Mouse (Mus musculus) mouse trophoblast stem cell (cell line): Measurements from ENCODE around the gene Plod3.

Experiments used
- in situ Hi-C, 2 experiments: fragments of 300-500 bp; cut with MseI, MboI; formaldehyde crosslinking; loops; 2 replicates in 1 of 2; 3 replicates in 1 of 2; pipeline ENCODE4 v1.15.1; 2025

Plod3 gene

DNA sequence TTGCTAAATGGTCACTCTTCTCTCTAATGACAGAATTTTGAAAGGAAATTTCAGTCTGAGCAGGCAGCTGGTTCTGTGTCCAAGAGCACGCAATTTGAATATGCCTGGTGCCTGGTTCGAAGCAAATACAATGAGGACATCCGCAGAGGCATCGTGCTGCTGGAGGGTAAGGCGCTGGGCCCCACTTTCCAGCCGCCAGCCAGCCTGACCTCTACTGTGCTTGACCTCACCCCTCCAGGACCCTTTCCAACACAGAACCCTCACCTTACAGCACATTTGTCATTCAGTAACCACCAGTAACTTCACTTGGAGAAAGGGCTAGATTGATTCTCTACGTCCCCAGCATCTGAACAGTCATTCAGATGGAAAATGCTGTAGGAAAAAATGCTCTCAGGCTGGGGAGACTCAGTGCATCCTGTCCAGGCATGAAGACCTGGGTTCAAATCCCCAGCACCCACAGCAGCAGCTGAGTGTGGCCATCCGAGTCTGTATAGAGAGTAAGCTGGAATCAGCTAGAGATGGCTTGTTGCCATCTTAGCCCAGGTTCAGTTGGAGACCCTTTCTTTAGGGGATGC is 23.8 kb upstream of the Plod3 start:
- in situ Hi-C loops: no loop called here

DNA sequence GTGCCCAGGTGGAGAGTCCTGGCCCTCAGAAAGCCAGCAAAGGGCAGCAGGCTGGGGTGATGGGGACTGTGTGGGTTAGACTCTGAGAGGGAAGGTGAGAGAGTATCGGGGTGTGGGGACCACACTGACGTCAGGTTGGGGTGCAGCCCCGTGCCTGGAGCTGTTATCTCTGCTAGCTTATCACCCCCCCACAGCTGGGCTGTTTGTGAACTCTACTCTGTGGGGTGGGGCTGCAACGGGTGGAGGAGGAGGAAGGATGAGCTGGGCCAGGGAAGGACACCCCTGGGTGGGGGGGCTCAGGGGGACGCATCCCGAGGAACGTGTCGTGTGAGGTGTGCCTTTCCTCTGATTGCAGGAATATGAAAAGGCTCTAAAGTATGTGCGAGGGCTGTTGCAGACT is 21.6 kb upstream of the Plod3 start:
- in situ Hi-C loops: no loop called here

DNA sequence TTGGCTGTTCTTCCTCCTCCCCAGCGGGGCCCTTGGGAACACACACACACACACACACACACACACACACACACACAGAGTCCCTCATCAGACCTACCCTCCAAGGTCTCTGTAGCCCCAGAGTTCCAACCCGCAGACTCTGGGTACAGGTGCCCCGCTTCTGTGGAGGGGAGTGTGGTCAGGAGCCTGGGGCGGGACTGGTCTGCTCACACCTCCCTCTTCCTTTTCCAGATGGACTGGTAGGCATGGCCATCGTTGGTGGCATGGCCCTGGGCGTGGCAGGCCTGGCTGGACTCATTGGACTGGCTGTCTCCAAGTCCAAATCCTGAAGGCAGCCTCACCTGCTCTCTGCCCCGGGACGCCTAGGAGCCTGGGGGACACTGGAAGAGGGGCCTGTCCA is 21.1 kb upstream of the Plod3 start:
- in situ Hi-C loops: no loop called here

DNA sequence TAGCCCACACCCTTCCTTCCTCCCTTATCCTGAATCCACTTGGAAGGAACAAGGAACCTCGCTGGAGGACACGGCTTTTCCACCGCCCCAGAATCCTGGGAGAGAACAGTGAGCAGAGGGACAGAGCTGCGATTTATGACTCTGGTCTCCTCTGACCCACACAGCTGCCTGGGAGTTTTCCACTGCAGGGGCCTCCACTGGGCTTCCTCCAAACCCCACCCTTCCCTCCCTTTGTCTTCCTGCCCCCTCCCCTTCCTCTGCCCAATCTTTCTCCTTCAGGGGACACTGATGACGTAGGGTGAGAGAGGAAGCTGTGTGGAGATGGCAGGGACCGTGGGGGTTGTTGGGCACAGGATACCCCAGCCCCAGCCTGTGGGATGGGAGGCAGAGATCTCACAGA is 20.5 kb upstream of the Plod3 start, which contains the start of gene Cldn15:
Cldn15 (plus strand) TSS at position 286 of the 400 bp plus-strand sequence.
- in situ Hi-C loops: no loop called here

DNA sequence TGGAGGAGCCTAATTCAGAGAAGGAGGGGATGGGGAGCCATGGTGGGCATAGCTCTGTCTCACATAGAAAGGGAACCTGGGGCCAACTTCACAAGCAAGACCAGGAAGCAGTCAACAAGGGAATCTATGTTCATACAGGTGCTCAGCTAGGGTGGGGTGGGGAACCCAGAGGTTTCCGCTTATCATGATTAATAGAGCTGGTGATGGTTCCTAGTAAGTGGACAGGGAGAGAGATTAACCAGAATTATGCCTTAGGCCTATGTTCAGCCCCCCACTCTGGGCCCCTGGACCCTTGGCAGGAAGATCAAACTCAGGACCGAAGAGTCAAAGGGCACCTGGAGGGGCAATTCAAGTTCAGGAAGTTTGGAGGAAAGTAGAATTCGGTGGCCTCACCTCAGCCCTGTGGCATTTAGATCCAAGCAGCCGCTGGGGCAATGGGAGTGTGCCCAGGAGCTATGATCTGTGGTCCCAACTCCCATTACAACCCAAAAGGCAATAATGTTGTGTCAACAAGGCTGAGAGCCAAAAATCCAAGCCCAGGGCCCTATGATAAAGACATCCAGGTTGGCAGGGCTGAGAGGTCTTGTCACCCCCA is 19.9 kb upstream of the Plod3 start:
- in situ Hi-C loops: no loop called here

DNA sequence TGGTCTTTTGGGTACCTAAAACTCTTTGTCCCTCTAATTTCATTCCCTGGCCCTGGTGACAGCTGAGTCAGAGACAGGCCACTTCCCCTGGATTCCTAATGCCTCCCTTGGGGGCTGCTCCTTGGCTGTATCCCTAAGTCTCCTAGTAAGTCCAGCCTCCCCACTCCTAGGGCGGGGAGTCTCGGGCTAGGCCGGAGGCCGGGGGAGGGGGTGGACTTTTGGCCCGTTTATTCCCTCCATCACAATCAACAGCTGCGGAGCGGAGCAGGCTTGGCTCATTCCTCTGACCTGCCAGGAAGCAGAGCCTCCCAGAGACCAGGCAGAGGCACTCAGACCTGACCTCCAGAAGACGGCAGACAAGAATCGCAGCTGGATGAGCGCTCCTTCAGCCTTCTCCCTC is 19.2 kb upstream of the Plod3 start:
- in situ Hi-C loops: no loop called here

DNA sequence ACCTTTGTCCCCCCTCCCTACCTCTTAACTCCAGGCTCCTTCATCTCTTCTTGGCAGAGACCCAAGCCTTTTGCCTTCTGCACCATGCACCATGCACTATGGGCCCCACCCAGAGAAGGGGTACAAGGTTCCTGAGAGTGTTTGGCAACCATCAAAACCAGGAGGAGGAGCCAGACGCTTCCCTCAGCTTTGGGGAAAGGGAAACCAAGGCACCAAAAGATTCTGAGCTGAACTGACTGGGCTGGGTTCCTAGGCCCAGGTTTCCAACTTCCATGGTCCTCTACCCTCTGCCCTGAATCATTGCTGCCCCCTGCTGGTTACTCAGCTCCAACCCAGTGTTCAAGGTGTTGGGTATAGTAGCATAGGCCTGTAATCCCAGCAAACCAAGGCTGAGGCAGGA is 16.1 kb upstream of the Plod3 start:
- in situ Hi-C loops: loop anchor here (5.0 kb wide), 1 partner anchor 33 kb away; no protein-coding TSS in a partner anchor

DNA sequence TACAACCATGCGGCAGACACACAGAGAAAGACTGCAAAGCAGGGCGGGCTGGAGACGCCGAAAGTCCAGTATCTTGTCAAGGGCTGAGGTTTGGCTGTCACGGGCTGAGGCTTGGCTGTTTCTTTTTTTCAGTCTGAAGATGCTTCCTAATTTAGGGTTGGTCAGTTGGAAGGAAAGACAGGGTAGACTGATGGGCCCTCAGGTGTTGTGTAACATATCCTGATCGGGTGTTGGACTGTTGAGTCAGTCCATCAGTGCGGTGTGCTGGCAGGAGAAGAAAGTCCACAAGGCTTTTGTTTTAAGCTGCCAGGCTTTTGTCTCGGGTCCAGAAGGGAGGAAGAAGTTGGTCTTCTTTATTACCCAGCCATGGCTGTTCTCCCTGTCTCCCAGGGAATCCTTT is 13.1 kb upstream of the Plod3 start:
- in situ Hi-C loops: loop anchor here (5.0 kb wide), 1 partner anchor 36 kb away; no protein-coding TSS in a partner anchor

DNA sequence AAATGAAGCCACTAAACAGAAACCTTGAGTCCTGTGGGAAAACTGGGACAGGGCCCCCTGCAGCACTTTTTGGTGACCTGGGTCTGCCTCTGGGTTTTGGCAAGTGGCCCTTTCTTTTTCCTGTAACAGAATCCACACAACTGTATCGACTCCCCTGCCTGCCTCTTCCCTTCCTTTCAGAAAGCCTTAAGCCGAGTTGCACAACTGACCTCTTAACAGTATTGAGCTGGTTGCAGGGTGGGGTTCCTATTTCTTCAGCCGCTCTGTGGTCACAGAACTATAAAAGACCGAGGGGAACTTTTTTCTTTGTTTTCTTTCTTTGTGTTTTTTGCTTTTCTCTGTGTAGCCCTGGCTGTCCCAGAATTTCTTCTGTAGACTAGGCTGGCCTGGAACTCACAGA is 9.1 kb upstream of the Plod3 start:
- in situ Hi-C loops: no loop called here

DNA sequence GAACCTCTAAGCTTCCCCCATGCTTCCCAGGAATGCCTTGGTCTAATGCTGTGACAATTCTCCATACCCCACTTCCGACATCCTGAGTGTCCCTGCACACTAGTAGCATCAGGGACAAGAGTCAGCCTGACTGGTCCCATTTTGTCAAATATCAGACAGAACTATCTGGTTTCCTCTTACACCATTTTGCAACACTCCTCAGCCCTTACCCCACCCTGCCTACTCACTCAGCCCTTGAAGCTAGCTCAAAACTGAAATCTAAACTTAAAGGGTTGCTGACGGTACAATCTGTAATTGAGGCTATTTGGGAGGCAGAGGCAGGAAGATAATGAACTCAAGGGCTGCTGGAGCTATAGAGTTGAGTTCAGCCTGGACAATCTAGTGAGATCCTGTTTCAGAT is 7.1 kb upstream of the Plod3 start:
- in situ Hi-C loops: no loop called here

DNA sequence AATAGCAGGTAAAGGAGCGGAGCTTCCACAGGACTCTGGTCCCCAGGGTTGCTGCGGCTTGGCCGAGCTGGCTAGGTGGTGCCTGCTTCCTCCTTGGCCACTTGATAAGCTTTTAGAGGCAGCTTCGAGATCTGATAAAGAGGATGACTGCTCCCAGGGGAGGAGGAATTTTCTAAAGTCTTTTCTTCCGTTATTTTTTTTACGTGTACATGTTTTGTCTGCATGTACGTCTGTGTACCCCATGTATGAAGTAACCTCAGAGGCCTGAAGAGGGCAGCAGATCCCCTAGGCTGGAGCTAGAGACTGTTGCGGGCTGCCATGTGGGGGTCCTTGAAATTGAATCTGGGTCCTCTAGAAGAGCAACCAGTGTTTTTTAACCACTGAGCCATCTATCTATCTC is 5.8 kb upstream of the Plod3 start:
- in situ Hi-C loops: no loop called here

DNA sequence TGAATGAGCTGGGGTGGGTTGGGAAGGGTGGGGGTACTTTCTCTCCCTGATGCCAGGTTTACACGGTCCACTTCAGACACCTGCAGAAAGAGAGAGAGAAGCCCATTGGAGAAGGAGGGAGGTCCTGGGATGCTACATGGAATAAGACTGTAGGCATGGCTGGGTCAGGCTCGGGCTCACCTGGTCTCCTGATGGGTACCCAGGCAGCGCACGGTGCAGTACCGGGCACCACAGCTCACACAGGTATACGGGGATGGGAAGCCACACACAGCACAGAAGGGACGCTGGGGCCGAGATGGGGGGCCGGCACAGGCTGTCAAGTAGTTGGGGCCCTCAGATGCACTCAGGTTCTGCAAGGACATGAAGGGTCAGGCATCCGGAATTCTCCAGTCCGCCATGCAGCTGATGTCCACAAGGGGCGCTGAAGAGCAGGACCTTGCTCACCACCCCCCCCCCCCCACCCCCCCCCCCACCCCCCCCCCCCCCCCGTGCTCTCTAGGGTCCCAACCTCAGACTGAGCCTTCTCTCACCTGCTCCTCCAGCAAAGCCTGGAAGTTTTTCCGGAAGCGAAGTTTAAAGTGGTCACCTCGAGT is 4.4 kb upstream of the Plod3 start:
- in situ Hi-C loops: no loop called here

DNA sequence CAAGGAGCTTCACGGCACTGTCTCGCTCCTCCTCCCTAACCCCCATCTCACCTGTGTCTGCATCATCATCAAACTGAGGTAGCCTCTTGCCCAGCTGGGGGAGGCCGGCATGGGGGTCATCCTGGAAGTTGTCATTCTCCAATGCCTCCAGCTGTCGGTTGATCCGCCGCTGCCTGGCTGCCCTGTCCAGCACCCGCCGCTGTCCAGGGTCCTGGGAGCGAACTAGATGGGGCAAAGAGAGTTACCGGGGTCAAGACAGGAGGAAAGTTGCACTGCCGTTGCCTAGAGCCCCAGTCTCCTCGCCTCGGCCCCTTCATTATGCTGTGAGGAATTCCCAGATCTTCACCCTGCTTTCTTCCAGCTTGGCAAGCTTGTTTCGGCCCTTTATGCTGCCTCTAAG is 2.0 kb upstream of the Plod3 start:
- in situ Hi-C loops: no loop called here

DNA sequence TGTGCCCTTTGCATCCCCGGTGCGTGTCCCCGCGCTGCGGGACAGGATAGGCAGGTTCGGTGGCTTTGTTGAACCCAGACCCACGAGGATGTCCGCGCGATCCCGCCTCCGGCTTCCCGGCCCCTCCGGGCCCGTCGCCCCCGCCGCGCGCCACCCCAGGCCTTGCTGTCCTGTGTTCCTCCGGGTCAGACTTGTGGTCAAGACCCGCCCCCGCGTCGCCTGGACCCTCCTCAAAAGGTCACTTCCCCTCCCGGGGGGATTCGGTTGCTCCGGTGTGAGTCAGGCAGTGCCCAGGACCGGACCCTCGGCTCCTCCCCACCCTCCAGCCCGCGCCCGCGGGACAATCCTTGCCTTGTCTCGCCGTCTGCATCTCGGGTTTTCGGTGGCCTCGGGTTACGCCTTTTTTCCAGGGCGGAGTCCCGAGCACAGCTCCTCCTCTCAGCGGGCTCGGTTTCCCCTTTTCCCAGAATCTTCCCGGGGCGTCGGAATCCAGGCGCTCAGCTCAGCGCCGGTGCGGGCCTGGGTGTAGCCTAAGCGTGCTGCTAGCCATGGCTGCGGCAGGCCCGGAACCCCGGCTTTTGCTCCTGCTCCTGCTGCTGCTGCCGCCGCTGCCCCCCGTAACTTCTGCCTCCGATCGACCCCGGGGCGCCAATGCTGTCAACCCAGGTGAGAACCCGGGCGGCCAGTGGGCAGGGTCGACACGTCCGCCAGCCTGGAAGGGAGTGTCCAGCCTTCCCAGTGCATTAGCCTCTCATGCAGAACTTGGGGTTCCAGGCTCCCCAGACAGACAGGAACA is 517 bp downstream of the Plod3 start:
- in situ Hi-C loops: no loop called here

DNA sequence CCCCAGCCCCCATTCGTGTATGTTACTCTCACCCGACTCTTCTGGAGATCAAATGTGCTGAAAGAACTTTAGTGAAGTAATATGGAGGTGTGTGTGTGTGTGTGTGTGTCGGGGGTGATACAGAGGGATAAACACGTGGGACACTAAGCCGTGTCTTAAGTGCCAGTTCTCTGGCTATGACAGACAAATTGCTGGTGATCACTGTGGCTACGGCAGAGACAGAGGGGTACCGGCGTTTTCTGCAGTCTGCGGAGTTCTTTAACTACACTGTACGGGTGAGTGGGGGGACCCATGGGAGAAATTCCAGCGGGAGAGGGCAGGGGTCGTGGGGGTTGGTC is 1.1 kb downstream of the Plod3 start, which contains the start of gene Znhit1:
Znhit1 (minus strand) TSS at position 88 of the 338 bp plus-strand sequence.
- in situ Hi-C loops: no loop called here

DNA sequence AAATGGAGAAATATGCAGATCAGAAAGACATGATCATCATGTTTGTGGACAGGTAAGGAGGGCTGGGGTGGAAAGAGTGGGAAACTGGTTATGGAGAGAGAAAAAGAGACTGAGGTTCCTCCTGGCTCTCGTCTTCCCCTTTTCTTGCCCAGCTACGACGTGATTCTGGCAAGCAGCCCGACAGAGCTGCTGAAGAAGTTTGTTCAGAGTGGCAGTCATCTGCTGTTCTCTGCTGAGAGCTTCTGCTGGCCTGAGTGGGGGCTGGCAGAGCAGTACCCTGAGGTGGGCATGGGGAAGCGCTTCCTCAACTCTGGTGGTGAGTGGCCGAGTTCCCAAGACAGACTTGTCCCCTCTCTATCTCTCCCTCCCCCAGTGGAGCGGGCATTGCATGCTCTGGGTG is 1.6 kb downstream of the Plod3 start:
- in situ Hi-C loops: no loop called here

DNA sequence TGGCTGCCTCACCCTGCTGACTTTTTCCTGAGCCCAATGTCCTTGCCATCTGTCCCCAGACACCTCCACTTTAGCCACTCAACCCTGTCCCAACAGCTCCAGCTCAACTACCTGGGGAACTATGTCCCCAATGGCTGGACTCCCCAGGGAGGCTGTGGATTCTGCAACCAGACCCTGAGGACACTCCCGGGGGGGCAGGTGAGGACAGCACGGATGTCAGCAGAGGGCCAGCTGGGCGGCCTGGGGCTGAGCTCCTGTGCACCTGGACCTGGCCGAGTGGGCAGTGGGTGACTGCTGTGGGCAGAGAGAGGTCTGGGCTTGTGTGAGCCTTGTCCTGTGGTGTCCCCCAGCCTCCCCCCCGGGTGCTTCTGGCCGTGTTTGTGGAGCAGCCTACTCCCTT is 3.0 kb downstream of the Plod3 start:
- in situ Hi-C loops: no loop called here

DNA sequence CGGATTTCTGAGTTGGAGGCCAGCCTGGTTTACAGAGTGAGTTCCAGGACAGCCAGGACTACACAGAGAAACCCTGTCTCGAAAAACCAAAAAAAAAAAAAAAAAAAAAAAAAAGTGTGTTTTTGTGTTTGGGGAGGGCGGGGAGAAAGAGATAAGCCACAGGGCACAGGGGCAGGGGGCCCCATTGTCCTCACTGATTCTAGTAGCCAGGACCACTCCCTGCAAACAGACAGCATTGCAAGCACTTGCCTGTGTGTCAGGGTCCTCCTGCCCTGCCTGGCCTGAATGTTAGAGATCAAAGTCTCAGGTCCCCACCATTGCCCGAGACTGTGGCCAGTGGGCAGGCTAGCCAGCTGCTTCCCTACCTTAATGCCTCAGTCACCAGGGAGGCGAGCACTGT is 12.6 kb downstream of the Plod3 start:
- in situ Hi-C loops: no loop called here

DNA sequence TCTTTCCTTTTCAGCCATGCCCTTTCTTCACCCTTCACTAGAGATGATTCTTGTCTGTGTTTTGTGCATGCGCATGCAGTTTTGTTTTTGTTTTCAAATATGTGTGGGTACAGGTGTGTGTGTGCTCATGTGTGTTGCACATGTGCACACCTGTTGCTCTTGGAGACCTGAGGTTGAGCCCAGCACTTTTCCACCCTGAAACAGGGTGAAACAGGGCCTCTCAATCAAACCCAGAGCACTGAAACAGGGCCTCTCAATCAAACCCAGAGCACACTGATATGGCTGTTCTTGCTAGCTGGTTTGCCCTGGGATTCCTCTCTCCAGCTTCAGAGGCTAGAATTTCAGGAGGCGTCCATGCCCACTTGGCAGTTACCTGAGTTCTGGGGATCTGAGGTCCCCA is 13.8 kb downstream of the Plod3 start:
- in situ Hi-C loops: no loop called here

DNA sequence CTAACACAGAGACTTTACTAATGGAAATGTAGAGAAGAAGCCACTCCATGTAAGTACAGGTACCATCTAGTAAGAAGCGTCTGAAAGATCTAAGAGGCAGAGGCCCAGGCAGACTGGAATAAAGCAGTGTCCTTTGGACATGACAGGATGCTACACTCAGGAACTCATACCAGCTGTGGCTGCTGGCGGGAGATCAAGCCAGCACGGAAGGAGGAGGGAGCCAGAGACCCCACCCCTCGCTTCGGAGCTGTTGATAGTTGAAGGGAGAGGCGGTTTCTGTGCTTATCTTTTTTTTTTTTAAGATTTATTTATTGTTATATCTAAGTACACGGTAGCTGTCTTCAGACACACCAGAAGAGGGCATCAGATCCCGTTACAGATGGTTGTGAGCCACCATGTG is 20.5 kb downstream of the Plod3 start:
- in situ Hi-C loops: no loop called here

DNA sequence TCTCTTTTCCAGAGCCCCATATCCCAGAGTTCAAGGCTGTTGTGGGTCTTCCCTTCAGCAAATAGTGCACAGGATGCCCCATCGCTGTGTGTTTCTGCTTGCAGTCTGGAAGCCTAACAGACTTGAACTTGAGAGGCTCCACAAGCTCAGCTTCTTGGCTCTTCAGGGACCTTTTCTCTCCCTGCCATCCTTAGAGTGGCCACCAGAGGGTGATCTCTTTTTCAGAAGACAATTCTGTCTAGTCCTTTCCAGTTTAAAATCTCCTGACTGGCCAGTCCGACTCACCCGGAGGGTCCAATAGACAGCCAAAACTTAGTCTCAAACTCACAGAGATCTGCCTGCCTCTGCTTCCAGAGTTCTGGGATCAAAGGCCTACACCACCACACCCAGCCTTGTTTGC is 23.2 kb downstream of the Plod3 start:
- in situ Hi-C loops: loop anchor here in 1 of 2 experiments (5.0 kb wide), 1 partner anchor 97 kb away; no protein-coding TSS in a partner anchor

DNA sequence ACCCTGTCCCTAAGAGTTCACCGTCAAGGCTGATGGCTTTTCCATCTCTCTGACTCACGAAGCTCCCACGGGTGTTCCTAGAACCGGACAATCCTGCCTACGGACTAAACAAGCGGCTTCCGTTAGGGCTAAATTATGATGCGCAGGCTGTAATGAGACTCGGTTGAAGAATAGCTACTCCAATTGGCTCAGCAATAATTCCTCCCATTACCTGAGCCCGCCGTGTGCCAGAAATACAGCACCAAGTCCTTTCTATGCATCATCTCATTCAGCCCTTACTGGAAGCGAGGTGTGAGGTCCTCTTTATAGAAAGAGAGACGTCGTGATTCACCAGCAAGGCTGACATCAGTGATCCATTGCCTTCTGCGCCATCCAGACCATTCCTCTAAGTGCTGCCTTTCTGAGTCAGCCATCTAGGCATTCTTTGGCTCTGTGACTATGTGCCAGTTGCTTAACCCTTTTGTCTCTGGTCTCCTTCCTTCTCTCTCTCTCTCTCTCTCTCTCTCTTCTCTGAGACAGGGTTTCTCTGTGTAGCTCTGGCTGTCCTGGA is 25.7 kb downstream of the Plod3 start:
- in situ Hi-C loops: loop anchor here in 1 of 2 experiments (5.0 kb wide), 1 partner anchor 95 kb away; no protein-coding TSS in a partner anchor
